Mouse (Mus musculus) v-Abl transformed pro-B cells (cell line): ENCODE measurements around the gene Frmd4b.

Experiments used
- in situ Hi-C, 2 experiments: fragments of 400-800 bp; cut with MboI; formaldehyde crosslinking; loops; one replicate each; pipeline ENCODE4 v1.15.1; 2025; ENCODE audit not compliant: unreplicated experiment in 2 of 2

The Frmd4b gene

GRCm38 (mm10) chr6:97523118-97523517, 94.2 kb downstream of the Frmd4b start:
- in situ Hi-C loops: loop anchor here (5.0 to 10.0 kb wide), 5 partner anchors 106 to 378 kb away; partner anchors contain the start of genes Eogt (in 2 of the 2) and Lmod3 (in 1 of the 2)

GRCm38 (mm10) chr6:97521279-97522038, 95.9 kb downstream of the Frmd4b start:
- in situ Hi-C loops: loop anchor here (5.0 to 10.0 kb wide), 5 partner anchors 104 to 377 kb away; partner anchors contain the start of genes Eogt (in 2 of the 2) and Lmod3 (in 1 of the 2)

- in situ Hi-C loops: loop anchor here (5.0 to 10.0 kb wide), 5 partner anchors 103 to 376 kb away; partner anchors contain the start of genes Eogt (in 2 of the 2) and Lmod3 (in 1 of the 2)
These were observed 96.8 kb downstream of the Frmd4b start for GRCm38 (mm10) chr6:97520566-97520965.

DNA sequence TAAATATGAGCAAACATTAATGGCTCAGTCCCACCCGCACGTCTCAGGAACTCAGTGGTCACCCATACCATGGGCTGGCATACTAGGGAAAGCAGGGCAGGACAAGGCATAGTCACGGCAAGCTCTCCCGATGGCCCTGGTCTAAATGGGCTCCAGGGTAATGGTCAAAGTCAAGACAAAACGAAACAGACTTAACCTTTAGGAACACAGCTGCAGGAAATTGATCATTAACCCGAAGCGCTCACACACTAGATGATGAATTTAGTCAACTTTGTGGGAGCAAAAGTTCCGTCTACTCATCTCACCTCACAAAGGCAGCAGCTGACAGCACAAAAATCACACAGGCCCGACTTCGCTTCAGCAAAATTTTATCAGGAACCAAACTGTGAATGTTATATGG, 97.8 kb downstream of the Frmd4b start:
- in situ Hi-C loops: no loop called here

- in situ Hi-C loops: no loop called here
These were observed 98.9 kb downstream of the Frmd4b start for GRCm38 (mm10) chr6:97518467-97518866.

DNA sequence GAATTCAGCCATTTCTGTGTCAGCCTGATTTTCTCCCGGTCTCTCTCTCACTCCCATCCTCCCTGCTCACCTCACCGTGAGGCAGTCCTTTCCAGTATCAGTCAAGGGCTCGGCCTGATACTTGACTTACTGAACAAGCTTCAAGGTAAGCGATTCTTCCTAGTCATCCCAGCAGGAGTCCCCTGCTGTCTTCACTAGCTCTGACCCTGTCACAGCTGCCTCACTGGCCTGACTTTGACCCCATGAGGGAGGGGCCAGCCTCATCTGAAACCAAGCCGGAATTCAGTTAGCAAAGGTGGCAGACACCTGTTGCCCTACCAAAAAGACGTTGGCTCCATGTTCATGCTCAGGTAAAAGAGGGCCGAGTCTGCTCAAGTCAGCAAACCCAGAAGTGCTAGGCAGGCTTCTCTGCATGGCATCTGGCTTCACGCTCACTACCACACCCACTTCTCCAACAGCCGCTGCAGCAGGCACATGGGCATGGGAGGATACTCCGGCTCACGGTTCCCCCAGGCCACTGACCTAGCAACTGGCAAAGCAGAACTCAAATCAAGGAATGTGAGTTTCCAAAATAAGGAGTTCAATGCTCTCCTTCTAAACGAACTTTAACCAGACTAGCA, 99.6 kb downstream of the Frmd4b start:
- in situ Hi-C loops: no loop called here

DNA sequence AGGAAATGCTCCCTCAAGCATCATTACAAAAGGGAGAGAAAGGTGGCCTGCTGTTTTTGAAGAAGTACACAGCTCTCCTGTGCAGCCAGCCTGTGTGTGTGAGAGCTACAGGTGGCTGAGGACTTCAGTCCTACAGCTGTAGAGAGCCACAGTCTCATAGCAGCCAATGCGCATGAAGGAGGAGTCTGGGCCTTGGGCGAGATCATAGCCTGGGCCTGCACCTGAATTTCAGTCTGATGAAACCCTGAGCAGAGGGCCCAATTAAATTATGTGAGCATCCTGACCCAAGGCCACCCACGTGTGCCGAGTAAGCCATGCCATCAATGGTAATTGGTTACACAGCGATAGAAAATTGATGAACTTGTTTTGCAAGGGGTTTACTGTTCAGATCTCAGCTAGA, 100.4 kb downstream of the Frmd4b start:
- in situ Hi-C loops: no loop called here

- in situ Hi-C loops: no loop called here
These were observed 106.6 kb downstream of the Frmd4b start for GRCm38 (mm10) chr6:97510771-97511170.

DNA sequence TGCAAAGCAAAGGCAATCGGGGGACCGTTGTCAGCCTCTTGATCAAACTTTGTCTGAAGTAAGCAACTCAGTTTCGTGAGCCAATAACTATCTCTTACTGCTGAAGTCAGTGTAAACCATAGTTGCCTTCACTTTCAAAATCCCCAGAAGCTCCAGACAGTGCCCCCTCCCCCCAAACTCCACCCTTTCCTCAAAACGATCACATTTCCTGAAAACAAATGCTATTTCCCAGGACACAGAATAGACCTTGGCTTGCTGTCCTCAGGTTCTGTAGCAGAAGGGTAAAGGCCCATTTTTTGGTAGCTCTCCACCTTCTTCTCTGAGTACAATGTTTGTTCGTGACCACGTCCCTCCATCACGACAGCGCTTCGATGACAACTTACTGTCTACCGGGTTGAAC, 107.9 kb downstream of the Frmd4b start:
- in situ Hi-C loops: loop anchor here (10.0 kb wide), 2 partner anchors 85 to 95 kb away; no protein-coding TSS in a partner anchor

DNA sequence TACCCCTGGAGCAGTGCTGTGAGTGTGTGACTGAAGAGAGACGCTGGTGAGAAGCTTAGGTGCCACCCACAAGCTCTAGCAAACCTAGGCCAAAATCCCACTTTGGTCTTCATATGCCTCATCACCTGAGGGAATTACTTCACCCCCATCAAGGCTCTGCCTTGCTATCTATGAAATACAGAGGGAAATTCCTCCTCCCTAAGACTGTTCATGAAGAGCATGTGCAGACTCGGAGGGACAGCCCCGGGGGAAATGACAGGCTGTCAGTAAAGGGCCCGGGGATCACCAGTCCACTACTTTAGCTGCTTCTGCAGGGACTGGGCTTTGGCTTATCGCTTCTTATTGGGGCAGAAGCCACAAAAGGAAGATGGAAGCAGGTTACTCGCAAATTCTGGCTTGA, 108.9 kb downstream of the Frmd4b start:
- in situ Hi-C loops: loop anchor here (10.0 kb wide), 2 partner anchors 84 to 94 kb away; no protein-coding TSS in a partner anchor

DNA sequence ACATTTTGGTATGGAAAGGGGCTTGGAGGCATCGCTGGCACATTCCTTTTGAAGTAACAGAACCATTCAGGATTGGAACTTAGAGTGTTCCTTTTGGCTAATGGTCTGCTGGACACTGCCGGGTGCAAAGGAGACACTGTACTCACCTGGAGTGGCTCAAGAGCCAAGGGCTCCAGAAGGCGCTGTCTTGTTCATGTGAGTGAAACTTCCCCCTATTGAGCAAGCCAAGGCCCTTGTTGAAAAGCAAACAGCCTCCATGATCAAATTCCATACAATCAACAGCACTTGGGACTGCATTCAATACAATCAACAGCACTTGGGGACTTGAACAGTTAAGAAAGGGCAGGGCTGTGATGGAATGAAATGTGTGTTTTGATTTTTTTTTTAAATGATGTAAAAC, 109.4 kb downstream of the Frmd4b start:
- in situ Hi-C loops: loop anchor here (10.0 kb wide), 2 partner anchors 83 to 93 kb away; no protein-coding TSS in a partner anchor

DNA sequence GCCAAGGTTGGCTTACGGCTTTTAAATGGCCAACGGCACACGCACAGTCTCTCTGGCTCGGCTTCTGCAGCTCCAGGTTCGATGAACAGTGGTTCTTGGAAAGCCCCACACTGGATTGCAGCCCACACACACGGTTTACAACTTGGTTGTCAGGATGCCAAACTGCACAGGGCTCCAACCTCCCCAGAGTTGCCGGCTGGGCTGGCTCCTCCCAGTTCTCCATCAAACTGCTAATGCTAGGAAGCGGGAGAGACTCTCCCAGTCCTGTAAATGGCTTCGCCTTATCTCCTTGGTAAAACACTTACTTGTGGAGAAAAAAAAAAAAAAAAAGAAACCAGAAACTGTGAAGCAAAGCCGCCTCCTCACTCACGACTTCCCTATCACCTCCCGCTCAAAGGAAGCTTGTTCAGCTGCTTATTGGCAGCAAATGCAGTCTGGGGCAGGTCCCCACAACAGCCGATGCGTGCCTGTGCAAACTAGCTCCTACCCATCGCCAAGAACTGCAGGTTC, 111.1 kb downstream of the Frmd4b start:
- in situ Hi-C loops: loop anchor here (10.0 kb wide), 2 partner anchors 81 to 91 kb away; no protein-coding TSS in a partner anchor

DNA sequence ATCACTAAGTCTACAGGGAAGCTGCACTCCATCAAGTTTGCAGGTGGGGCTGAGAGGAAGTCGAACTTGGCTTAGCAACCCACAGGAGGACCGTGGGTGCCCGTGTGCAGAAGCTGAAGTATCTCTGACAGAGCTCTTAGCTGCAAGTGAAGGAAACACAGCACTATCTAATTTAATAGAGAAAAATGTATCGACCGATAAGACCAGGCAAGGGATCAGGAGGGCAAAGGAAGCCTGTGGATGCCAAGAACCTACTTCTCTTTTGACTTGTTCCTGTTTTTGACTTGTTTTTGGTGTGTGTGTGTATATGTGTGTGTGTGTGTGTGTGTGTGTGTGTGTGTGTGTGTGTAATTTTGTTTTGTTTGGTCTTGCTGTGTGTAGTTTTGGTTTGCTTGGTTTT, 112.7 kb downstream of the Frmd4b start:
- in situ Hi-C loops: loop anchor here (10.0 kb wide), 2 partner anchors 80 to 90 kb away; no protein-coding TSS in a partner anchor

- in situ Hi-C loops: loop anchor here (10.0 kb wide), 2 partner anchors 76 to 86 kb away; no protein-coding TSS in a partner anchor
These were observed 116.3 kb downstream of the Frmd4b start for GRCm38 (mm10) chr6:97501000-97501399.

DNA sequence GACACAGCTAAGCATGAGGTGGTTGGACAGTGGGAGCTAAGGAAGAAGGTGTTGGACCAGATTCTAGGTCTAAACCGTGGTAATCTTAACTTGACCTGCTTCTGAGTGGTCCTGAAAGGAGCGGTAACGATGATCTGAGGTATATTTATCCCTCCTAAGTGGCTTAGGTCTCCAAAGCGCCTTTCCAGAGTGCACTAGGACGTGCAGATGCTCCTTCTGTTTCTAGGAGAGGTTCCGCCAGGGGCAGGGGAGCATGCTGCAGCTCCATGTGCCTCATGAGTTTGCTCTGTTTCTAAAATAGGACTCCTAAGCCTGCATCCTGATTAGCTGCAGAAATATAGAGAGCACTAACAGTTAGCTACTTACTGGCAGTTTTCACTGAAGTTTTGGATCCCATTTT, 117.1 kb downstream of the Frmd4b start:
- in situ Hi-C loops: loop anchor here (10.0 kb wide), 2 partner anchors 75 to 85 kb away; no protein-coding TSS in a partner anchor

DNA sequence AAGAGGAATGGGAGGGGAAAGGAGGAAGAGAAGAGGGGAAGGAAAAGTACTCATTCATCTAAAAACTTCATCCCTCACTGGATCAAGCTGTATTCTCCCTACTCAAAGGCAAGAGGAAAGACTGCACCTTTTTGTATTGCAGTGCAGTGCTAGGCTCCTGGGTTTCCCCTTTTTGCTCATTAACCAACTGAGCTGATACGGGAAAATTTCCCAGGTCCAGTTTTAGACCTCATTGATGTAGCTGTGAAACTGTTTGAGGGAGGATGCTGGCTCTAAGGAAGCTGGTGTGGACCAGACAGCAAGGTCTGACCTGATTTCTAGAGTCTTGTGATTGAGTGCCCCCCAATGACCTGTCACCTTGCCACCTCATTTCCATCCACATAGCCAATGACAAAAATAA, 121.3 kb downstream of the Frmd4b start:
- in situ Hi-C loops: no loop called here

DNA sequence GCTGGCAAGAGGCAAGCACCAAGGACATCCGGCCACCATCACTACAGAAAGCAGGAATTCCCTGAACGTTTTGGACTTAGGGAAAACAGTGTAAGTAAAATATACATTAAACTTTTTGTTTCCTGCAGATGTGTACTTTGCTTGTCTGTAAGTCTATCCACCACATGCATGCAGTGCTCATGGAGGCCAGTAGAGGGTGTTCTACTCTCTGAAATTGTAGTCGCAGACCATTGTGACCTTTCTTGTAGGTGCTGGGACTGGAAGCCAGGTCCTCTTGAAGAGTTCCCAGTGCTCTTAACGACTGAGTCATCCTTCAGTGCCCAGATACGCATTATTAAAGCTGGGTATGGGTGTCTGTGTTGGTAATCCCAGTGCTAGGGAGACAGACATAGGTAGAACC, 126.3 kb downstream of the Frmd4b start:
- in situ Hi-C loops: no loop called here

DNA sequence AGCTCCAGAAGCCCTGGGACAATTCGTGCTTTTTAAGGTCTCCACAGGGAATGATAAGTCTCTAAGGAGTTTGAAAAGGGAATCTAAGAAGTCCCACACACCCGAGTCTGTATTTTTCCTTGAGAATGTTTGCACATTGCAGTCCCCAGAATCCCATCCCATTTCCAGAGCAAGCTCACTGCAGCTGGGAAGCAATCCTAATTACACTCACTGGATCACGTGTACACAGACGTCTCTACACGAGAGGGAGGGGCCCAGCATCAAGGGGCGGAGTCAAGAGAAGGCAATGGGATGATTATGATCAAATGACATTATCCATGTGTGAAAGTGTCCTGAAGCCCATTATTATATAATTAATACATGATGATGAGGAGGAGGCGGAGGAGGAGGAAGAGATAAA, 128.5 kb downstream of the Frmd4b start:
- in situ Hi-C loops: no loop called here

GRCm38 (mm10) chr6:97488280-97488679, 129.1 kb downstream of the Frmd4b start:
- in situ Hi-C loops: no loop called here

- in situ Hi-C loops: no loop called here
These were observed 129.7 kb downstream of the Frmd4b start for GRCm38 (mm10) chr6:97487535-97488081.
